Mouse (Mus musculus): ENCODE results near the gene Slc25a13.
A peak's percentile ranks its signal among the peaks of the same experiment; 100 is the strongest.
"Not testable (repeated sequence)": the region's sequence is repeated elsewhere in the genome, so short reads cannot be mapped to it uniquely, and the experiment has no call there.

Slc25a13 gene

DNA sequence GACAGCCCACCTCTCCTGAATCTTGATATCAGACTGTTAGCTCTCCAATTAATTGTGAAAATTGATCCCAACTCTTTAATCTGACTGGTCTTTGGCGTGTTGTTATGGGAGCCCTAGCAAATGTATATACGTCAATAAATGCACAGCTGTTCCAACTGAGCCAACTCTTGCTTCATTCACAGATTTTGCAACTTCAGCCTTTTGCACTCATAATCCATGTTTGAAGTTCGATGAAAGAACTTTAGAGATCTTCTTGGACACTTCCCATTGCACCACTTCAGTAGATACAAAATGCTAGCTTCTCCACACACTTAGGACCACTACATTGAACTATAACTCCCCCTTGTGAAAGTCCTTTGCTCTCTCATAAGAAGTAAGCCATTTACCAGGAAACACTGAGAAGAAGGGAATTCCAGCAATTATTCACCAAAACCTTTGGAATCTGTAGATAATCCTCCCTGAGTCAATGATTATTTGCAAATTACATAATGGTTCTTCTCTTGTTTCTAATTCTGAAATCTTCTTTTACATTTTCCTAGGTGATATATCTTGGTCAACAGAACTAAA, 11.3 kb downstream of the Slc25a13 start:
- no peak for DNase-seq (ENCODE audit: extremely low spot score, low read depth, low spot score)

DNA sequence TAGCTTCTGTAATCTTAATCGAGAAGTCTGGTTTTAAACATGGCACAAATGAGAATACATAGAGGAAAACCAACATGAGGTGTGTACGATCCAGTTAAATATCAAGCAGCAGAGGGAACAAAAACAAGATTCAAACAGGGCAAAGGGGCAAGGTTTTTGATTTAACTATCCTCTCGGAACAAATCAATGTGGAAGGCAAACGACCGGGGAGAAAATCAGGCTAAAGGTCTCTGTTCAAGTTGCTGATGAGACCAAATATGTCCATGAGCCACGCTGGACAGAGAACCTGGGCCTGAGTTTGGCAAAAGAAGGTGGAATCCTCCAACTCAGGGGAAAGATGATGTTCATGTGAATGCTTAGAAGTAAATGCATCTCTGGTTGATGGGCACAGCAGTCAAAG, 14.5 kb downstream of the Slc25a13 start:
- DNase-seq (ENCODE audit: extremely low spot score, low read depth, low spot score) = no peak

DNA sequence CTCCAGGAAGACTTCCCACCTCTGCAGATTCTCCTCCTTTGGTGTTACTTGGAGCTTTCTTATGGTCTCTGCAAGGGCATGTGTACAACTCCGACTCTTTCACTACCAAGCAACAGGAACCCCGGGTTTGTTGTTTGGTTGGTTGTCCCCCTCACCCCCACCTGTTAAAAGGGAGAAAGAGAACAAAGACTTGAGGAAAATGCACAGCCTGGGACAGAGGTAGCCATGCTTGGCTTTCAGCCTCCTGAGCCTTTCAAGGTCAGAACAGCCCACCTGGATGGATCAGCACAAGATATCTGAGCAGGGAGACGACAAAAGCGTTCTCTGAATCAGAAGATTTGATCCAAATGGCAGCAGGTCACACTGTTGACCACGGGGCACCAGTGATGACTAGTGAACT, 15.0 kb downstream of the Slc25a13 start:
- DNase-seq (ENCODE audit: extremely low spot score, low read depth, low spot score) = no peak

DNA sequence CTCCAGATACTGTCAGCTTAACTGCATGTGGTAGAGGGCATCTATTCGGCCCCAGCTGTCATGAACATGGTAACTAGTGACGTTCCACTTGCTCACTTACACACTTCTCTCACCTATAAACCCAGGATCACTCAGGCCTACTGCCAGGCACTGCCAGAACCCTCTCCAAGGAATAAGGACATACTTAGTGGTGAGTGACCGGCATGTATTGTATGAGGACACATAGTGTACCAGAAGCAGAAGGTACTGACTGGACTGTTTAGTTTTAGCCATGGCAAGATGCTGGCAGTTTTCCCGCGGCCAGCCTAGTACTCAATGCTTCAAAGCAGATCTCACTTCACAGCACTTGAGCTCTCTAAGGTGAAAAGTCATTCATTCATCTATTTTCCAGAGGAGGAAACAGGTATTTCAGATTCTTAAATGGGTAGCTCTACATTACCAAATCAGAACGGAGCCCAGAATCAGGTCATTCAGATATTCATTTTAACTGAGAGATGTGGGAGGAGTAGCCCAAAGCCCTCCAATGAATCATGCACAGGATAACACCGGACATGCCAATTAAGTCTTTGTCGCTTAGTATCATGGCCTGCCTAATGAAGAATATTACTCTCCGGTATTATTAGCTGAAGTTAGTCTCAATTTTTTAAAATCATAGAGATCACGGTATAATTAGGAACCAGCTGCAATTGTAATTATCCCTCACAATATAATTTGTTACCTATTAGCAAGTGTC, 17.7 kb downstream of the Slc25a13 start:
- DNase-seq (ENCODE audit: extremely low spot score, low read depth, low spot score) = no peak

DNA sequence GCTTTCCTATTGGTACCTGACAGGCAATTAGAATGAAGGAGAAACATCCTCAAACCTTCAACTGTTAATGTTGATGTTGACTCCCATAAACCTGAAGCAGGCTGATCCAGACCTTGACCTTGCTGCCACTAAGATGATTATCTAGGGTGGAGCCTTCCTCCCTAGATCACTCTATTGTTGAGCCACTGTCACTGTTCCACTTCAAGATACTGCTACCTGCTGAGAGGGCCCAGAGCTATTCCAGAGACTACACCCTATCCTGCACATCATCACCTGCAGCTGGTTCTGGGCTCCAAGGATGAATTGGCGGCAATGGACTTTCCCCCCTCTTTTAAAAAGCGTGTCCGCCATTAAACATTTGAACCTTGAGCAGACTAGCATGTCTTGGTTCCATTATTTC, 18.9 kb downstream of the Slc25a13 start:
- DNase-seq (ENCODE audit: extremely low spot score, low read depth, low spot score) = not testable (repeated sequence)

DNA sequence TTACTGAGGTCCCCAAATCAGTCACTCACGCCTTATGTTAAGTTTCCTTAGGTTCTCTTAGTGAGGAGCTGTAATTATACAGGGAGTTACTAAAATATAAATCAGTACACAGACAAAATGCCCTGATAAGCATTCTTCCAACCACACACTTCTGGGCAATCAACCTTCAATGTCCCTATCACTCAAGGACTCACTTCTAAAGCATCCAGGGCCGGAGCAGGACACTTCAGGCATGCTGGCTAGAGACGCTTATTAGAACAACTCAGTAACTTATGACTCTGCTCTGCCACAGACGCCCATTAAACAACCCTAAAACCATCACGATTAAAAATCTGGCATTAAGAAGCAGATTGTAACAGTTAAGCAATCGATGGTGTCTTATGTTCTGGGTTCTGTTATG, 19.6 kb downstream of the Slc25a13 start:
- no peak for DNase-seq (ENCODE audit: extremely low spot score, low read depth, low spot score)

DNA sequence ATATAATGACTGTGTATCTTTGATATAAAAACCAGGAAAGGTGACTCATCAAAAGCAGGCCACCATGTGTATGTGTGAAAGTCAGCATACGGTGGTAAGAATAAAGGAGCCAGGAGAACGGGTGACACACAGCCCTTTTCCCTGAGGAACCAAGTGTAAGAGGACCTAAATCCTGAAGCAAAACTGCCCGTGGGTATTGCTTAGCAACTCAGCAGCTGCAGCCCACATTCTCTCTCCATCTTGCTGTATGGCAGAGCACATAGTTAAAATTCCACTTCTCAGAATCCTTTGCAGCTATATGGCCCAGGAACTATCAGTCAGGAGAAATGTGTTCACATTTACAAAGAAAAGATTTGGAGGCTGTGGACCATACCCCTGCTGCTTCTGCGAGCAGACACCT, 20.4 kb downstream of the Slc25a13 start:
- no peak for DNase-seq (ENCODE audit: extremely low spot score, low read depth, low spot score)

DNA sequence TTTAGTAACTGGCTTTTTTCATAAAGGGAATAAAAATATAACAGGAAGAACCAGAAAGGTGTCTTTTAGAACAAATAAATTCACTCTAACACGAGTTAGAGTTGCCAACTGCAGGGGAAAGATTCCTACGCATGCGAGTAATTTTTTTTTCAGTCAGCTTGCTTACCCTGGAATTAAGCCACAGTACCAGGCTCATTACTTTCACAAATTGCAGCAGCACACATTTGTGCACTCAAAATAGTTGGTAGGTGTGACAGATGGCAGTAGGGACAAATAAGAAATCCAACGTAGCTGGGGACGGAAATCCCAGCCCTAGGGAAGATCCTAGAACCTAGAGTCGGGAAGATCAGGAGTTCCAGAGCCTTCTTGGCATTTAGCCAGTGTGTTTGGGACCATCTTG, 22.1 kb downstream of the Slc25a13 start:
- no peak for DNase-seq (ENCODE audit: extremely low spot score, low read depth, low spot score)

DNA sequence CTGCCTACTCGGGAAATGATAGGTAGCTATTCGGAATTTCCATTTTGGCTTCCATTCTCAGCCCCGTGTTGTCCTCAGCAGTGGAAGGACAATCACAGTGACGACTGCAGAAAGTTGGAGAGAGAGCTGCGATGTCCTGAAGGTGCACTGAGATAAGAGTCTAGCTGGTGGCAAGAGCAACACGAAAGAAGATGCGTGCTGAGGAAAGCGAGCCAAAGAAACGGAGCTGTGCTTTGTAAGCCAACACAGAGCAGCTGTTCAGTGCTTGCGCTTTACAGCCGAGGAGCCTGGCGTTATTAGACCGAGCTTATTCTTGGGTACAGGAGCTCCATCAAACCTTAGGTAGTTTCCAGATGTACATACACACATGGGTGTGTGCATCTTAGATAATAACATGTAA, 23.1 kb downstream of the Slc25a13 start:
- no peak for DNase-seq (ENCODE audit: extremely low spot score, low read depth, low spot score)

DNA sequence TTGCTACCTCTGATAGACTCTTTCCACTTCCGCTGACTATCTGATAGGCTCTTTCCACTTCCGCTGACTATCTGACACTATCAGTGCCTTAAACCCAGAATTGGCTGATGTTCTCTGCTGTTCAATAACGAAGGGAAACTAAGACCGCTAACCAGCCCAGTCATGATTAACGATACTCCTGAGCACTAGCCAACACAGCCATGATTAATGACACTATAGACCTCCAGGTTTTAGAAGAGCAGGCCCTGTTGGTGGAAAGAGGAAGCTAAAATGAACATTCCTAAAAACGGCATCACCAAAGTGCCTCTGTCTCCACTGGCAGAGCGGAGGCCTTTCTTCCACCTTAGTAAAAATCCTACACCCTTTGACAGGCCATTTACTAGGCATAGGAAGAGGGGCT, 24.6 kb downstream of the Slc25a13 start:
- DNase-seq (ENCODE audit: extremely low spot score, low read depth, low spot score) = no peak

DNA sequence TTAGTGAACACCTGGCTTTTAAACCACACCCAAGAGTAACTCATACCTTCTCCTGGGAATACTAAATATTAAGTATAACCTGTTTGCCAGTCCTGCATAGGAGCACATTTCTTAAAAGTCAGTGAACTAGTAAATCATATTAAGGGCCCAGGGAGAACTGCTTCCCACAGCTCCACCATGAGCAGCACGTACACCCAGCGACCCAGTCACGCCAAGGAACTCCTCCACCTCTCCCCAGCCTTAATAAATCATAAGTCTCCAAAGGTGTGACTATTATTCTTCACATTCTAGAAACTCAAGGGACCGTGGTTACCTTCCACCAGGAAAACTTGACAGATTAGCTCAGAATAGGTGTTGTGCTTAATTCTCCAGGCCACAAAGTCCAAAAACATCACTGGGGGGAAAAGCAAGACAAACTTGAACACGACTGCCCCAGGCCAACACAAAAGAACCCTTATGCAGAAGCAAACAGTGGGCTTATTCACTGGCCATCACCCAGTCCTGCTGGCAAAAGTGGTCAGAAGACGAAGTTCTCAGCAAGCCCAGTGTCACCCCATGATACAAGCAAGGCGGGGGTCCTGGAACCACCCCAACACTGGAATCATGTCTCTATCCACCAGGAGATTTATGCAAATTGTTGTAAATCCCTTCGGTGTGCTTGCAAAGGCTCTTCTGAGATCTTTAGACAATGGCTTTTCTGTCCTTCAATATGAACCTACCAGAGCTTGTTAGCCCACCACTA, 25.2 kb downstream of the Slc25a13 start:
- no peak for DNase-seq (ENCODE audit: extremely low spot score, low read depth, low spot score)

DNA sequence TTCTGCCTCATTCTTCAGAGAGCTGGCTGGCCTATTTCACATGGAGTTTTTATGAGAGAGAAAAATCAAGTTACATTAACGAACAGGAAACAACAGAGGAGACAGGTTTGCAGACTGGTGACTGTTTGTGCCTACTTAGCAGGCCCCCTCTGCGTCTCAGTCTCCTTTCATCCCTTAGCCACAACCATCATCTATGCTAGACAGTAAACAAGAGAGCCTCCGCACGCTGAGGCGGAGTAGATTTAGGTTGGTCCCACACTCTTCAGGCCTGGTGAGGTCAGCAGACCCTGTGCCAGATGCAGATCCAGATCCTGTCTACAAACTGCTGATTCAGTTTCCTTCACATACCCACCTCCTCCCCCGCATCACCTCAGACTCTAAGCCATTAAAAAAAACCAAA, 28.0 kb downstream of the Slc25a13 start:
- no peak for DNase-seq (ENCODE audit: extremely low spot score, low read depth, low spot score)

DNA sequence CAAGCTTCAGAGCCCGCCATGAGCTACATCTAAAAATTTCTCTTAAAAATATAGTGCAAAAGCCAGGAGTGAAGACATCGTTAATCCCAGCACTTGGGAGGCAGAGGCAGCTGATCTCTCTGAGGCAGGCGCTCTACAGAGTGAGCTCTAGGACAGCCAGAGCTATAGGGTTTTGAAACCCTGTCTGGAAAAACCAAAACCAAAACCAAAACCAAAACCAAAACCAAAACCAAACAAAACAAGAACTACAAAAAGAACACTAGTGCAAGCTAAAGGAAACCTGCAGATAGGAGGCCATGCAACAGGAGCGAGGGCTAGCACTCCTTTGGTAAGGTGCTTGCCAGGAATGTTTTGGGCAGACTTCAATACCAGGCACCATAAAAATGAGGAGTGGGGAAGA, 30.5 kb downstream of the Slc25a13 start:
- no peak for DNase-seq (ENCODE audit: extremely low spot score, low read depth, low spot score)

DNA sequence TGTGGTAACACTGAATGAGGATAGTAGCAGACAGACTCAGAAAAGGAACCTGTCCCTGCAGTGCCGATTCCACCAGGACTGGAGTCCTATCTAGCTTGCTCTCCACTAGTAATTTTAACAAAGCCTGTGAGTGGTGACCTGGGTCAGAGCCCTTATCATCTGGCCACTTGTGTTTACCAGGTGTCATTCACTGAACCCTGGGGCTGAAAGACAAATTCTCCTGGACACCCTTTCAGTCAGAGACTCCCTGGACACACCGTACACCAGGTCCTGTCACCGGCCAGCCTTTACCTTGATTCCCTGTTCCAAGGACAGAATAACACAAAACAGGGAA, 31.3 kb downstream of the Slc25a13 start:
- no peak for DNase-seq (ENCODE audit: extremely low spot score, low read depth, low spot score)

DNA sequence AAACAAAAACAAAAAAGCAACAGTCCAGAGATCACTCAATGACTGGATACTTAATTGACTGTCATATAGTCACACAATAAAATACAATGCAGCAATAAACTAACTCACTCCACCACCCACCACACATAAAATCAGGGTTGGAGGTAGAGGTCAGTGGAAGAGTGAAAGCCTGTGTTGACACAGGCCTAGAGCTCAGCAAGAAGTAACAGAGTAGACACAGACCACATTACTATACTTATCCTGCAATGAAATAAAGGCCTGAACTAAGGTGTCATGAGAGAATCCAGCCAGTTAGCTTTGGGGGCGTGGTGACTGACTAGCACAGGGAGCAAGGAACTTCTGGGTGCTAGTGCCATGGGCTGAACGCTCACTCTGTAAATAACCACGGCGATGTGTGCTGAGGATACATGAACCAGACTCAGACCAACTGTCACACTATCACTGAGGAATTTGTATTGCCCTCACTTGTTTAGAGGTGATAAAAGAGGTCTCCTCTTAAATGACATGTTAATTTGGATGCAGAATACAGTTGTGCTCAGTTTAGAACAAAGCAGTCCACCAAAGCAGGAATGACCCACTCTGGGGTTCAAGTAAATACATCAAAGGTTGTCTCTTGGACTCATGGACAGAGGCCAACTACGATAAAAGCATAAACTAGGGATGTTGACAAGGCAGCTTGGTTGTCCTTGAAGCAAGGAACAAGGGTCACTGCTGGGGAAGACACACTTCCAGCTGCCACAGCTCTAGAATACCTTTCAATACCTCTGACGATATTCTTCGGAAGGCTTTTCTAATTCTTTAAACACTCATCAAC, 31.8 kb downstream of the Slc25a13 start:
- DNase-seq (ENCODE audit: extremely low spot score, low read depth, low spot score) = no peak

DNA sequence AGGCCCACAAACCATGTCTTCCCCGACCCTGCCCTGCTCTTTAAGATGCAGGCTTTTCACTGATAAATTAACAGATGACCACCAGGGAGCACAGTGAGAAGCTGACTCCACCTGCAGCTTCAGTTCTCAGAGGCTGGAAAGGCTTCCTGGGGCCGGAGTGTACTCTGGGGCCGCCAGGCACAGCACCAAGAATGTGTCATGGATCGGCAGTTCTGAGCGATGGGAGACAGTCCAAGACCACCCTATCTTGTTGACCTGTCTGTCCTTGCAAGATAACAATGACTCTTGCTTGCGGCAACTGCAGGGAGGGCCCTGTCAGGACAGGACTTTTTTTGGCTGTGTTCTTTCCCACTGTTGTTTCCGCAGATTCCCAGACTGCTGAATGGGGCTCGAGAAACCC, 33.4 kb downstream of the Slc25a13 start:
- DNase-seq (ENCODE audit: extremely low spot score, low read depth, low spot score) = no peak

DNA sequence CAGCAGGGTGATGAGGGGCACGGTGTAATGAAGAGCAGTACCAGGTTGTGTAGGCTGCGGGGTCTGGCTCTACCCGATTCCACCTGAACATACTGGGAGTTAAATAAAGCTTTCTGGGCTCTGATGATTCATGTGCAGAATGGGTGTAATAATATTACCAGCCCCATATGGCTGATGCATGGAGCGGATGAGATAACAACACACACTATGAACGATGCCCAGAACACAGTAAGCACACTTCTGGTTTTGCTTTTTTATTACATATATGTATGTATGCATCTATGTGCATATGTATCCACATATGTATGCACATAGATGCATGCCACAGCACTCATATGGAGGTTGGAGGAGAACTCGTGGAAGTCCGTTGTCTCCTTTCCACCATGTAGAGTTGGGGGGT, 34.8 kb downstream of the Slc25a13 start:
- DNase-seq (ENCODE audit: extremely low spot score, low read depth, low spot score) = no peak

DNA sequence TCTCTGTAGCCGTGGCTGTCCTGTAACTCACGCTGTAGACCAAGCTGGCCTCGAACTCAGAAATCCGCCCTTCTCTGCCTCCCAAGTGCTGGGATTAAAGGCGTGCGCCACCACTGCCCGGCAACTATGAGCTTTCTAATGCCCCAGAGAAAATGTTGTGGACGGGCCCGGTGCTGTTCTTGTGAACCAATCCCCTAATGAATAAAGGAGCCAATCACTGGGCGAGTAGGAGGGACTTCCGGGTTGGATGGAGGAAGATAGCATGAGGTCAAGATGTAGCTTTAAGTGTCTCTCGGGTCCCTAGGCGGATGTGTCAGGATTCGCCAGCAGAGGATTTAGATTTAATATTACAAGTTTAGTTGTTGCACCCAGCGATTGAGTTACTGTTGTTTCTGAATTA, 38.6 kb downstream of the Slc25a13 start:
- DNase-seq (ENCODE audit: extremely low spot score, low read depth, low spot score) = not testable (repeated sequence)

DNA sequence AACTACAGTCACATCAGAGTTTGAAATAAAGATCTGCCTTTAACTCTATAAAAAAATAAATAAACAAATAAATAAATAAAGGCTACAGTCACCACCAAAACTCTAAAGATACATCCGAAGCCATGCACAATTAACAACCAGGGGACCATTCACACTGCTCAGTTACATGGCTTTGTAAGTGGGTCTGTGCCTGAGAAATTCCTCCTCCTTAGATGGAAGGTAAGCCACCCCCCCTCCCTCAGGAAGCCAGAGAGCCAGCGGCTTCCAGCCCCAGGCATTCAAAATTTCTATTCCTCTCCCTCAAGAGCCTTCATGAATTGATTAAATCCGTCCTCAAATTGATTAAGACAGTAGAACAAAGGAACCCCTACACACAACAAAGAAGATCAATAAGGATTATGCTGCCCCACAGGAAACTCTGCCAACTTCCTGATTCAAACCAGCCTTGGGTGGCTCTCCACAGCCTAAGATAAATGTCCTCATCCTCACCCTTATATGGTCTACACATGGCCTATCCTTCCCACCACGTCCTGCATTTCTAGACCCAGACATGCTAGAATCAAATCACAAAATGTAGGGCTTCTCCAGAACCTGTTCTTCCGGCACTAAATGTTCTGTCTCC, 41.5 kb downstream of the Slc25a13 start:
- DNase-seq (ENCODE audit: extremely low spot score, low read depth, low spot score) = no peak

DNA sequence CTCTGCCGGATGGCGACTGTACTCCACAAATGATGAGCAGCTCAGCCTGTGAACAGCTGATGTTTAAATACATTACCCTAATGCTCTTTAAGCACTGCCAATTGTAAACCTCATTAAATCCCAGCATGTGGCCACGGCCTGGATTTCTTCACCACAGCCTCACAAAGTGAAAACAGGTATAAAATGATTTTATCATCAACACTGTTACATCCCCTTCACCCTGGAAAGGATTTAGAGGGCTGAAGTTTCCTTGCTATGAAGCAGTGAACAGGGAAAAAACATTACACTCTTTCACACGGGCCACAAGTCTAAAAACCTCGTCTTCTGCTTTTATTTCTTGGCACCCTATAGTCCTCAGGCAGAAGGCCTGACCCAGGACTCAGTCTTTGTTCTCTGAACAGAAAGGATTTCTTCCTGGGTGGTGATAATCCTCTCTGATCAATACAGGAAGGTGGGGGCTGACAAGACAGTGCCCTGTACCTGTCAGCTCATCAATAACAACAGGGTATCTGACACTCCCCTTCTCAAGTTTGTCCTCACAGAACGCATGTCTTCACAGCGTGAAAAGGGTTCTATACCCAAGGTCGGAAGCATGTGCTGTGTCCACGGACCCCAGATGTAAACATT, 42.9 kb downstream of the Slc25a13 start:
- peak; percentile 61 for DNase-seq (ENCODE audit: extremely low spot score, low read depth, low spot score)
